ENCODE assay signal across 8 mouse cellular contexts in genomic region chr11:42182825-42183152, GRCm38 (mm10). TPM values are rescaled to one million over a fixed set of nuclear protein-coding genes. Genes with fewer than 3 reads are reported as not detected.
DNase-seq lines count a peak whose midpoint lies in the region; ATAC-seq lines count a peak whose summit lies in the region.

Gabra1 (minus strand) TSS chr11:42182930.

- no peak for DNase-seq in cerebellum, postnatal 4 days (ENCODE audit: low spot score in 2 of 2)
- DNase-seq in R1 (ENCODE audit: low read depth, low spot score): peak; percentile 21
- DNase-seq in forebrain, embryonic 10.5 days (ENCODE audit: extremely low spot score, low spot score): peak; percentile 32
- peak; percentile 29 for DNase-seq in layer of hippocampus, adult 9-11 months
- DNase-seq in midbrain, embryonic 11.5 days (ENCODE audit: low spot score, missing footprints): peak; percentile 92
- no peak for DNase-seq in urinary bladder, postnatal 36 days (ENCODE audit: low spot score in 2 of 2)
- no peak for DNase-seq in testis, postnatal 10 days (ENCODE audit: low spot score)

- H3K4me3 ChIP-seq in forebrain, embryonic 10.5 days: peak within 1 kb of the TSS; percentile 64
- peak within 1 kb of the TSS; percentile 49 for H3K4me3 ChIP-seq in midbrain, embryonic 11.5 days (ENCODE audit: low read depth, low read length)

- peaks cover 20% of the 10 kb centered on the region for H3K4me1 ChIP-seq in forebrain, embryonic 10.5 days
- H3K4me1 ChIP-seq in midbrain, embryonic 11.5 days (ENCODE audit: control insufficient read depth, insufficient read depth, low read length): no peaks in the 10 kb centered on the region

- WGBS in forebrain, embryonic 10.5 days: under 1% methylated on average over 13 of the region's 13 CpGs
- 1% methylated on average over 13 of the region's 13 CpGs for WGBS in midbrain, embryonic 11.5 days

- H3K27me3 ChIP-seq in forebrain, embryonic 10.5 days (ENCODE audit: poor library complexity, severe bottlenecking): peaks cover 49% of the 10 kb centered on the region
- H3K27me3 ChIP-seq in midbrain, embryonic 11.5 days (ENCODE audit: control insufficient read depth, insufficient read depth, low read length): no peaks in the 10 kb centered on the region; the same call in 1 of the 2 replicates

- H3K9me3 ChIP-seq in forebrain, embryonic 10.5 days: no peaks in the 10 kb centered on the region
- H3K9me3 ChIP-seq in midbrain, embryonic 11.5 days (ENCODE audit: control insufficient read depth, low read length): no peaks in the 10 kb centered on the region

- peak; percentile 79 for ATAC-seq in cerebellum, adult (ENCODE audit: insufficient number of reproducible peaks, low FRiP score, low TSS enrichment)
- peak; percentile 62 for ATAC-seq in midbrain, embryonic 11.5 days (ENCODE audit: low FRiP score)

- peak within 1 kb of the TSS; percentile 79 for H3K9ac ChIP-seq in midbrain, embryonic 11.5 days (ENCODE audit: low read length)

- H3K27ac ChIP-seq in forebrain, embryonic 10.5 days: peak within 1 kb of the TSS; percentile 81
- H3K27ac ChIP-seq in midbrain, embryonic 11.5 days (ENCODE audit: low read depth, low read length): no peak within 1 kb of the TSS

- H3K36me3 ChIP-seq in forebrain, embryonic 10.5 days (replicated peaks): no peaks in the 10 kb centered on the region
- H3K36me3 ChIP-seq in midbrain, embryonic 11.5 days (ENCODE audit: control insufficient read depth, insufficient read depth, low read length): no peaks in the 10 kb centered on the region

- peak within 1 kb of the TSS; percentile 76 for H3K4me2 ChIP-seq in midbrain, embryonic 11.5 days

RNA-seq across cellular contexts. Expression of gene Gabra1, which starts in this region (rescaled TPM):
- 0.48 and 0.71 TPM in 2 replicates for polyA plus RNA-seq in forebrain, embryonic 10.5 days (2016; fragmentation: Nextera tagmentation; extraction: Ambion mirVana)
- polyA plus RNA-seq in midbrain, embryonic 11.5 days (2014; fragmentation: Nextera tagmentation; extraction: Ambion mirVana): 2.9 and 3.4 TPM in 2 replicates

Comparison
In these comparisons a context has a peak if more than half of its experiments do, and no peak if none do; other contexts are left out.
1. Peak in DNase-seq, H3K4me3 ChIP-seq and H3K27ac ChIP-seq in forebrain, embryonic 10.5 days; RNA of the gene not detected or under 1 TPM.
2. DNase-seq: peak in R1 (single experiment), layer of hippocampus, adult 9-11 months (single experiment) and midbrain, embryonic 11.5 days (single experiment); none in cerebellum, postnatal 4 days (0 of 2), urinary bladder, postnatal 36 days (0 of 2) and testis, postnatal 10 days (single experiment).